Mouse (Mus musculus): ENCODE measurements around the gene 1110057P08Rik. TPM values are rescaled to one million over a fixed set of nuclear protein-coding genes. Genes with fewer than 3 reads are reported as not detected.
"Not testable (repeated sequence)": the region's sequence is repeated elsewhere in the genome, so short reads cannot be mapped to it uniquely, and the experiment has no call there.

Gene 1110057P08Rik
- not detected in 2 replicates for polyA plus RNA-seq (2015; fragmentation: Nextera tagmentation; extraction: Ambion mirVana)

DNA sequence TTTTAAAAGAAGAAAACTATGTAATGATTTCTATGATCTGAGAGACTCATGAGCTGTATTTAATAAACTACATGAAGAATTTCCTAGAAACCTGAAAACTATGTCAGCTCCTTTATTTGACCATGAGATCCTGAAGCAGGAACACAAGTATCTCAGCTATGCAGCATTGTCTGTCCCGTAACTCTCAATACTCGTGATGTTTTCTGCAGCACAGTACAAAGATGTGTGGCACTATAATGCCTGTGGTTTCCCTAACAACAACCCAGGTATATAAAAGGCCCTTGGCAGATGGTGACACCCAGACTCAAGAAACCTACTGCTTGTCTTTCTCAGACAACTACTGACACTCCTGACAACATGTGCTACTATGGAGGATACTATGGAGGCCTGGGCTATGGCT, at the start of gene 1110057P08Rik:
Gene 1110057P08Rik, plus strand, starts transcription at position 301 of the 400 bp plus-strand sequence.
- Histone ChIP-seq H3K9ac (replicated peaks; ENCODE audit: low read length) (no peak within 1 kb of the TSS), H3K4me2 (replicated peaks; ENCODE audit: low read depth, low read length) (no peak within 1 kb of the TSS), H3K4me1 (ENCODE audit: insufficient read depth, low read length) (no peaks in the 10 kb centered on the region), H3K9me3 (ENCODE audit: low read length) (no peaks in the 10 kb centered on the region), H3K36me3 (ENCODE audit: insufficient read depth, low read length) (no peaks in the 10 kb centered on the region), H3K27ac (ENCODE audit: low read length) (no peak within 1 kb of the TSS), H3K27me3 (ENCODE audit: insufficient read depth, low read length) (no peaks in the 10 kb centered on the region), H3K4me3 (ENCODE audit: low read length) (no peak within 1 kb of the TSS)
- WGBS = 83% methylated on average over 2 of the region's 2 CpGs
- ATAC-seq (ENCODE audit: low FRiP score, low TSS enrichment) = no peak

DNA sequence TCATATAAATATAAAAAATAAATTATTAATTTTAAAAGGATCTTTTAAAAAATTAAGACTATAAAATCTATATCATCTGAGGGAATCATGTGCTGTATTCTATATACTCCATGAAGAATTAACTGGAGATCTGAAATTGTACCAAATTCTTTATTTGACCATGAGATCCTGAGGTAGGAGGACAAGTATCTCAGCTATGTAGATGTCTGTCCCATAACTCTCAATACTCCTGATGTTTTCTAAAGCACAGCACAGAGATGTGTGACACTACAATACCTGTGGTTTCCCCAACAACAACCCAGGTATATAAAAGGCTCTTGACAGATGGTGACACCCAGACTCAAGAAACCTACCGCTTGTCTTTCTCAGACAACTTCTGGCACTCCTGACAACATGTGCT, 34.0 kb upstream of the 1110057P08Rik start, which contains the start of gene Gm6358:
Gene Gm6358, plus strand, starts transcription at position 301 of the 400 bp plus-strand sequence.
- Histone ChIP-seq H3K9me3 (ENCODE audit: low read length) (no peaks in the 10 kb centered on the region), H3K36me3 (ENCODE audit: insufficient read depth, low read length) (no peaks in the 10 kb centered on the region), H3K4me2 (replicated peaks; ENCODE audit: low read depth, low read length) (no peak within 1 kb of the TSS), H3K9ac (replicated peaks; ENCODE audit: low read length) (no peak within 1 kb of the TSS), H3K4me3 (ENCODE audit: low read length) (no peak within 1 kb of the TSS), H3K4me1 (ENCODE audit: insufficient read depth, low read length) (no peaks in the 10 kb centered on the region), H3K27ac (ENCODE audit: low read length) (no peak within 1 kb of the TSS), H3K27me3 (ENCODE audit: insufficient read depth, low read length) (no peaks in the 10 kb centered on the region)
- no peak for ATAC-seq (ENCODE audit: low FRiP score, low TSS enrichment)
- WGBS = 97% methylated on average over 1 of the region's 1 CpGs

DNA sequence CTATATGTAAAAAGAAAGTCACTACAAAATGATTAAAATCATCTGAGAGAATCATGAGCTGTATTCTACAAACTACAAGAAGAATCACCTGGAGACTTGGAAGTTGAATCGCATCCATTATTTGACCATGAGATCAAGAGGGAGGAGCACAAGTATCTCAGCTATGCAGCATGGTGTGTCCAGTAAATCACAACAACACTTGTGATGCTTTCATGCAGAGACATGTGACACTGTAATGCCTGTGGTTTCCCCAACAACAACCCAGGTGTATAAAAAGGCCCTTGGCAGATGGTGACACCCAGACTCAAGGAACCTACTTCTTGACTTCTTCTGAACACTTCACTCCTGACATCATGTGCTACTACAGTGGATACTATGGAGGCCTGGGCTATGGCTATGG, 23.7 kb upstream of the 1110057P08Rik start, which contains the start of gene Gm10061:
Gene Gm10061, plus strand, starts transcription at position 301 of the 400 bp plus-strand sequence.
- Histone ChIP-seq H3K4me2 (replicated peaks; ENCODE audit: low read depth, low read length) (no peak within 1 kb of the TSS), H3K36me3 (ENCODE audit: insufficient read depth, low read length) (no peaks in the 10 kb centered on the region), H3K27me3 (ENCODE audit: insufficient read depth, low read length) (no peaks in the 10 kb centered on the region), H3K9ac (replicated peaks; ENCODE audit: low read length) (no peak within 1 kb of the TSS), H3K9me3 (ENCODE audit: low read length) (0 out of 2 replicates have a peak, but pooled peaks cover 7% of the 10 kb centered on the region), H3K27ac (ENCODE audit: low read length) (no peak within 1 kb of the TSS), H3K4me1 (ENCODE audit: insufficient read depth, low read length) (no peaks in the 10 kb centered on the region), H3K4me3 (ENCODE audit: low read length) (no peak within 1 kb of the TSS)
- no peak for ATAC-seq (ENCODE audit: low FRiP score, low TSS enrichment)
- 100% methylated on average over 1 of the region's 1 CpGs for WGBS

DNA sequence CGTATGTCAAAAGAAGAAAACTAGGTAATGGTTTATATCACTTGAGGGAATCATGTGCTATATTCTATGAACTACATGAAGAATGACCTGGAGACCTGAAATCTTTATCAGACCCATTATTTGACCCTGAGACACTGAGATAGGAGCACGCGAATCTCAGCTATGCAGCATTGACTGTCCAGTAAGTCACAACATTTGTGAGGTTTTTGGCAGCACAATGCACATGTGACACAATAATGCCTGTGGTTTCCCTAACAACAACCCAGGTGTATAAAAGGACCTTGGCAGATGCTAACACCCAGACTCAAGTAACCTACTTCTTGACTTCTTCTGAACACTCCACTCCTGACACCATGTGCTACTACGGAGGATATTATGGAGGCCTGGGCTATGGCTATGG, 16.9 kb upstream of the 1110057P08Rik start, which contains the start of gene Gm9789:
Gene Gm9789, plus strand, starts transcription at position 301 of the 400 bp plus-strand sequence.
- 78% methylated on average over 4 of the region's 4 CpGs for WGBS
- Histone ChIP-seq H3K4me2 (replicated peaks; ENCODE audit: low read depth, low read length) (no peak within 1 kb of the TSS), H3K27ac (ENCODE audit: low read length) (no peak within 1 kb of the TSS), H3K4me3 (ENCODE audit: low read length) (no peak within 1 kb of the TSS), H3K9ac (replicated peaks; ENCODE audit: low read length) (no peak within 1 kb of the TSS), H3K27me3 (ENCODE audit: insufficient read depth, low read length) (no peaks in the 10 kb centered on the region), H3K36me3 (ENCODE audit: insufficient read depth, low read length) (no peaks in the 10 kb centered on the region), H3K9me3 (ENCODE audit: low read length) (no peaks in the 10 kb centered on the region), H3K4me1 (ENCODE audit: insufficient read depth, low read length) (no peaks in the 10 kb centered on the region)
- no peak for ATAC-seq (ENCODE audit: low FRiP score, low TSS enrichment)

DNA sequence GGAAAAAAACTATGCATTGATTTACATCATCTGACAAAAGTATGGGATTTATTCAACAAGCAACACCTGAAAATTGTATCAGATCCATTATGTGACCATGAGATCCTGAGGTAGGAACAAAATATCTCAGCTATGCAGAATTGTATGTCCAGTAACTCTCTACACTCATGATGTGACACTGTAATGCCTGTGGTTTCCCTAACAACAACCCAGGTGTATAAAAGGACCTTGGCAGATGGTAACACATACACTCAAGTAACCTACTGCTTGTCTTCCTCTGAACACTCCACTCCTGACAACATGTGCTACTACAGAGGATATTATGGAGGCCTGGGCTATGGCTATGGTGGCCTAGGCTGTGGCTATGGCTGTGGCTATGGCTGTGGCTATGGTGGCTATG, 5.3 kb upstream of the 1110057P08Rik start, which contains the start of gene Gm7735:
Gene Gm7735, plus strand, starts transcription at position 301 of the 400 bp plus-strand sequence.
- not testable (repeated sequence) for H3K4me1 ChIP-seq (ENCODE audit: insufficient read depth, low read length); H3K9ac ChIP-seq (replicated peaks; ENCODE audit: low read length); H3K36me3 ChIP-seq (ENCODE audit: insufficient read depth, low read length); H3K4me2 ChIP-seq (replicated peaks; ENCODE audit: low read depth, low read length); H3K4me3 ChIP-seq (ENCODE audit: low read length); H3K27me3 ChIP-seq (ENCODE audit: insufficient read depth, low read length); H3K27ac ChIP-seq (ENCODE audit: low read length); H3K9me3 ChIP-seq (ENCODE audit: low read length); ATAC-seq (ENCODE audit: low FRiP score, low TSS enrichment)

DNA sequence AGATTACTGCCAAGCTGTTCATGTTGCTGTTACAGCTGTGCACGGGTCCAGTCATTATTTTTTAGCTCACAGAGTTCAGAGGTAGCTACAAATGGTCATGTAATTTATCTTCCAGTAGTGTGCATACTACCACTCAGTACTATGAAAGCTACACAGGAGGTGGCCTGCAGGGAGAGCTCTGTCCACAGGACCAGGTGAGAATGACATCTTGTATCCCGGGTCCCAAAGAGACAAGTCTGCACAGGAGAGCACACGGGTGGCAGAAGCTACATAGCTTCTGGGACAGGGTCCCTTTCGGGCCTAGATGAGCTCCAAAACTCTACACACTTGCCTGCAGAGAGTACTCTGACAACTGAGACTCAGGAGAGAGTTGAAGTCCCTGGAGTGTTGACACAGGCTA, 14.1 kb downstream of the 1110057P08Rik start:
- H3K4me2 ChIP-seq (replicated peaks; ENCODE audit: low read depth, low read length) = no peak overlapping the region
- H3K9ac ChIP-seq (replicated peaks; ENCODE audit: low read length) = no peak overlapping the region
- 78% methylated on average over 4 of the region's 4 CpGs for WGBS
- H3K9me3 ChIP-seq (ENCODE audit: low read length) = no peaks in the 10 kb centered on the region
- no peak overlapping the region for H3K27ac ChIP-seq (ENCODE audit: low read length)
- H3K4me3 ChIP-seq (ENCODE audit: low read length) = no peak overlapping the region
- no peaks in the 10 kb centered on the region for H3K36me3 ChIP-seq (ENCODE audit: insufficient read depth, low read length)
- no peaks in the 10 kb centered on the region for H3K4me1 ChIP-seq (ENCODE audit: insufficient read depth, low read length)
- H3K27me3 ChIP-seq (ENCODE audit: insufficient read depth, low read length) = no peaks in the 10 kb centered on the region
- no peak for ATAC-seq (ENCODE audit: low FRiP score, low TSS enrichment)

DNA sequence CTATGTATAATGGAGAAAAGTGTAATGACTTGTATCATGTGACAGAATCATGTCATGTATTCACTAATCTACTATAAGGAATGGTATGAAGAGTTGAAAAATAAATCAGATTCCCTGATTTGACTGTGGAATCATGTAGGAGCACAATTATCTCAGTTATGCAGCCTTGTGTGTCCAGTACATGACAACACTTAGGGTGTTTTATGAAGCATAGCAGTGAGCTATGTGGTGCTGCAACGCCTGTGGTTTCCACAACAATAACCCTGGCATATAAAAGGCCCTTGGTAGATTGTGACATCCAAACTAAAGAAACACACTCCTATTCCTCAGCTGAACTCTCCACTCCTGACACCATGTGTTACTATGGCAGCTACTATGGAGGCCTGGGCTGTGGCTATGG, 31.0 kb downstream of the 1110057P08Rik start, which contains the start of gene Krtap20-2:
Gene Krtap20-2, plus strand, starts transcription at position 301 of the 400 bp plus-strand sequence.
- no peak within 1 kb of the TSS for H3K27ac ChIP-seq (ENCODE audit: low read length)
- 26% methylated on average over 1 of the region's 1 CpGs for WGBS
- H3K4me2 ChIP-seq (replicated peaks; ENCODE audit: low read depth, low read length) = no peak within 1 kb of the TSS
- H3K36me3 ChIP-seq (ENCODE audit: insufficient read depth, low read length) = no peaks in the 10 kb centered on the region
- no peak within 1 kb of the TSS for H3K9ac ChIP-seq (replicated peaks; ENCODE audit: low read length)
- H3K27me3 ChIP-seq (ENCODE audit: insufficient read depth, low read length) = no peaks in the 10 kb centered on the region
- H3K9me3 ChIP-seq (ENCODE audit: low read length) = no peaks in the 10 kb centered on the region
- H3K4me1 ChIP-seq (ENCODE audit: insufficient read depth, low read length) = no peaks in the 10 kb centered on the region
- ATAC-seq (ENCODE audit: low FRiP score, low TSS enrichment) = no peak
- H3K4me3 ChIP-seq (ENCODE audit: low read length) = no peak within 1 kb of the TSS

Other genes starting within 250 kb of the 1110057P08Rik start
- gene Krtap19-9b, start 242.5 kb upstream of the 1110057P08Rik start, polyA plus RNA-seq (2015; fragmentation: Nextera tagmentation; extraction: Ambion mirVana) = not detected in 2 replicates
- gene Krtap16-3, start 211.9 kb upstream of the 1110057P08Rik start, polyA plus RNA-seq (2015; fragmentation: Nextera tagmentation; extraction: Ambion mirVana) = not detected in 2 replicates
- not detected in 2 replicates for gene Krtap22-2, start 164.0 kb upstream of the 1110057P08Rik start, polyA plus RNA-seq (2015; fragmentation: Nextera tagmentation; extraction: Ambion mirVana)
- gene Gm10229, start 159.5 kb upstream of the 1110057P08Rik start, polyA plus RNA-seq (2015; fragmentation: Nextera tagmentation; extraction: Ambion mirVana) = not detected in 2 replicates
- gene Krtap6-1, start 143.0 kb upstream of the 1110057P08Rik start, polyA plus RNA-seq (2015; fragmentation: Nextera tagmentation; extraction: Ambion mirVana) = not detected in 2 replicates
- not detected in 2 replicates for gene Gm10228, start 133.3 kb upstream of the 1110057P08Rik start, polyA plus RNA-seq (2015; fragmentation: Nextera tagmentation; extraction: Ambion mirVana)
- gene Krtap6-5, start 126.9 kb upstream of the 1110057P08Rik start, polyA plus RNA-seq (2015; fragmentation: Nextera tagmentation; extraction: Ambion mirVana) = not detected in 2 replicates
- not detected in 2 replicates for gene 1110025L11Rik, start 110.7 kb upstream of the 1110057P08Rik start, polyA plus RNA-seq (2015; fragmentation: Nextera tagmentation; extraction: Ambion mirVana)
- gene Krtap6-3, start 90.7 kb upstream of the 1110057P08Rik start, polyA plus RNA-seq (2015; fragmentation: Nextera tagmentation; extraction: Ambion mirVana) = not detected in 2 replicates
- gene Gm6358, start 33.9 kb upstream of the 1110057P08Rik start, polyA plus RNA-seq (2015; fragmentation: Nextera tagmentation; extraction: Ambion mirVana) = not detected in 2 replicates
- gene Gm10061, start 23.6 kb upstream of the 1110057P08Rik start, polyA plus RNA-seq (2015; fragmentation: Nextera tagmentation; extraction: Ambion mirVana) = not detected in 2 replicates
- not detected in 2 replicates for gene Gm9789, start 16.8 kb upstream of the 1110057P08Rik start, polyA plus RNA-seq (2015; fragmentation: Nextera tagmentation; extraction: Ambion mirVana)
- gene Gm7735, start 5.2 kb upstream of the 1110057P08Rik start, polyA plus RNA-seq (2015; fragmentation: Nextera tagmentation; extraction: Ambion mirVana) = not detected in 2 replicates
- gene Krtap20-2, start 31.1 kb downstream of the 1110057P08Rik start, polyA plus RNA-seq (2015; fragmentation: Nextera tagmentation; extraction: Ambion mirVana) = not detected in 2 replicates
- not detected in 2 replicates for gene Krtap21-1, start 229.1 kb downstream of the 1110057P08Rik start, polyA plus RNA-seq (2015; fragmentation: Nextera tagmentation; extraction: Ambion mirVana)
- gene Krtap6-2, start 245.4 kb downstream of the 1110057P08Rik start, polyA plus RNA-seq (2015; fragmentation: Nextera tagmentation; extraction: Ambion mirVana) = not detected in 2 replicates